In the genomic region with DNA sequence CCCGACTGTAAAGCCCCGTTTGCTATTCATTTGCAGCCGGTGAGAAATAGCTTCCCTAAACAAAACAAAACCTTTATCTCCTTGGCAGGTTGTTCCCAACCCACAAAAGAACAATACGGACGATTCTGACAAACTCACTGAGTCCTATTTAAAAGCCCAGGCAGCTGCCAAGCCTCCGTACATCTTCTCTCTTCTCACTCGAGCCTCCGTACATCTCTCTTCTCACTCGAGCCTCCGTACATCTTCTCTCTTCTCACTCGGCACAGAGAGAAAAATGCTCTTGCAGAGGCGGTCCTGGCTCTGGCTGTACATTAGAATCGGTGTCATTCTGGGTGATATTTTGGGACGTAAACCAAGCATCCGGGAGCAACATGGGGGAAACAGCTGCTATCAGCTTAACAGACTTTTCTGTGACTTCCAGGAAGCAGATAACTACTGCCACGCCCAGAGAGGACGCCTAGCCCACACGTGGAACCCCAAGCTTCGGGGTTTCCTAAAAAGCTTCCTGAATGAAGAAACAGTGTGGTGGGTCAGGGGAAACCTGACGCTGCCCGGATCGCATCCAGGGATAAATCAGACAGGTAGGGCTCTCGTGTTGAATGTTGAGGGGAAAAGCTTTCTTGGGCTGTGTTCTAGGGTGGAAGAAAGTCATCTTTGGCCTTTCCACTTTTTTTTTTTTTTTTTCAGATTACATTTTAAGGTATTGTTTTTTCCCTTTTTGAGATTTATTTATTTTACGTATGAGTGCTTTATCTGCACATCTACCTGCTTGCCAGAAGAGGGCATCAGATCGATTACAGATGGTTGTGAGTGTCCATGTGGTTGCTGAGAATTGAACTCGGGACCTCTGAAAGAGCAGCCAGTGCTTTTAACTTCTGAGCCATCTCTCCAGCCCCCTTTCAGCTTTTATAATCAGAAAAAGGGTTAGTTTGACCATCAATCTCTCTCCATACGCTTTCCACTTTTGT, we compare ENCODE assay signal across 8 mouse cellular contexts. TPM values are rescaled to one million over a fixed set of nuclear protein-coding genes. Genes with fewer than 3 reads are reported as not detected.
DNase-seq lines count a peak whose midpoint lies in the region; ATAC-seq and TF ChIP-seq lines count a peak whose summit lies in the region.

A gene (plus strand): TSS at position 275 of the 968 bp plus-strand sequence.

- 63% methylated on average over 27 of the region's 27 CpGs for WGBS in hindbrain, embryonic 12.5 days
- WGBS in hindbrain, embryonic 11.5 days, result 59% methylated on average over 27 of the region's 27 CpGs
- WGBS in liver, embryonic 14.5 days (ENCODE audit: insufficient replicate concordance), result 12% methylated on average over 27 of the region's 27 CpGs
- WGBS in midbrain, postnatal 0 days, result 65% methylated on average over 27 of the region's 27 CpGs

- 0 out of 2 replicates have a peak within 1 kb of the TSS, but pooled peaks have one; percentile 3 for H3K4me2 ChIP-seq in hindbrain, embryonic 12.5 days (replicated peaks)
- H3K4me2 ChIP-seq in hindbrain, embryonic 11.5 days (replicated peaks; ENCODE audit: low read depth, low read length), result no peak within 1 kb of the TSS
- peak within 1 kb of the TSS; percentile 78 for H3K4me2 ChIP-seq in liver, embryonic 14.5 days (ENCODE audit: low read depth)
- H3K4me2 ChIP-seq in midbrain, postnatal 0 days (ENCODE audit: low read depth, low read length, poor library complexity, severe bottlenecking), result no peak within 1 kb of the TSS

- ATAC-seq in hindbrain, embryonic 12.5 days (ENCODE audit: low FRiP score), result no peak
- no peak for ATAC-seq in hindbrain, embryonic 11.5 days (ENCODE audit: low FRiP score)
- peak; percentile 85 for ATAC-seq in CD4-positive, CD25-positive, alpha-beta regulatory T cell, adult 4 months
- ATAC-seq in liver, embryonic 14.5 days (ENCODE audit: insufficient read depth), result peak; percentile 72; the same call in 1 of the 2 replicates
- ATAC-seq in midbrain, postnatal 0 days (ENCODE audit: low FRiP score), result no peak

- TF ChIP-seq EP300 in liver, embryonic 14.5 days (IDR thresholded peaks at IDR 0.05; ENCODE audit: low read depth), result peak; percentile 51; the same call in 1 of the 2 replicates

- no peak within 1 kb of the TSS for H3K27ac ChIP-seq in hindbrain, embryonic 12.5 days
- H3K27ac ChIP-seq in hindbrain, embryonic 11.5 days (ENCODE audit: low read depth, low read length), result no peak within 1 kb of the TSS
- H3K27ac ChIP-seq in liver, embryonic 14.5 days, result 0 out of 2 replicates have a peak within 1 kb of the TSS, but pooled peaks have one; percentile 18
- no peak within 1 kb of the TSS for H3K27ac ChIP-seq in midbrain, postnatal 0 days (ENCODE audit: low read depth, low read length)

- no peak within 1 kb of the TSS for H3K4me3 ChIP-seq in hindbrain, embryonic 12.5 days
- H3K4me3 ChIP-seq in hindbrain, embryonic 11.5 days (ENCODE audit: low read depth, low read length), result no peak within 1 kb of the TSS
- peak within 1 kb of the TSS; percentile 53 to 76 for H3K4me3 ChIP-seq in liver, embryonic 14.5 days (ENCODE audit: insufficient read depth in 1 of 2, low read depth in 2 of 2, low read length in 2 of 2)
- H3K4me3 ChIP-seq in midbrain, postnatal 0 days (ENCODE audit: low read depth, low read length), result no peak within 1 kb of the TSS

- no peak within 1 kb of the TSS for H3K9ac ChIP-seq in hindbrain, embryonic 12.5 days
- no peak within 1 kb of the TSS for H3K9ac ChIP-seq in hindbrain, embryonic 11.5 days (ENCODE audit: low read depth, low read length)
- H3K9ac ChIP-seq in liver, embryonic 14.5 days (replicated peaks), result peak within 1 kb of the TSS; percentile 50
- H3K9ac ChIP-seq in midbrain, postnatal 0 days (replicated peaks; ENCODE audit: low read length, poor library complexity, severe bottlenecking), result no peak within 1 kb of the TSS

- H3K4me1 ChIP-seq in hindbrain, embryonic 12.5 days, result no peaks in the 10 kb centered on the region
- no peaks in the 10 kb centered on the region for H3K4me1 ChIP-seq in hindbrain, embryonic 11.5 days (replicated peaks; ENCODE audit: control insufficient read depth, insufficient read depth, low read length)
- peaks cover 14 to 16% of the 10 kb centered on the region in 2 experiments for H3K4me1 ChIP-seq in liver, embryonic 14.5 days (replicated peaks; ENCODE audit: control insufficient read depth in 2 of 2, insufficient read depth in 2 of 2, low read length in 1 of 2)
- H3K4me1 ChIP-seq in midbrain, postnatal 0 days (ENCODE audit: insufficient read depth, low read length), result no peaks in the 10 kb centered on the region

- H3K27me3 ChIP-seq in hindbrain, embryonic 12.5 days, result no peaks in the 10 kb centered on the region
- no peaks in the 10 kb centered on the region for H3K27me3 ChIP-seq in hindbrain, embryonic 11.5 days (ENCODE audit: control insufficient read depth, insufficient read depth, low read length)
- no peaks in the 10 kb centered on the region for H3K27me3 ChIP-seq in liver, embryonic 14.5 days (ENCODE audit: control insufficient read depth, insufficient read depth, low read length)
- no peaks in the 10 kb centered on the region for H3K27me3 ChIP-seq in midbrain, postnatal 0 days (ENCODE audit: insufficient read depth, low read length)

- TF ChIP-seq CTCF in liver, embryonic 14.5 days (IDR thresholded peaks at IDR 0.05; ENCODE audit: low read depth), result no peak
- TF ChIP-seq CTCF in midbrain, postnatal 0 days (IDR thresholded peaks at IDR 0.05), result no peak

- no peaks in the 10 kb centered on the region; the same call in 1 of the 2 replicates for H3K9me3 ChIP-seq in hindbrain, embryonic 12.5 days (replicated peaks)
- H3K9me3 ChIP-seq in hindbrain, embryonic 11.5 days (ENCODE audit: control insufficient read depth, low read length), result no peaks in the 10 kb centered on the region
- H3K9me3 ChIP-seq in liver, embryonic 14.5 days (ENCODE audit: control insufficient read depth, low read length), result peaks cover 2% of the 10 kb centered on the region
- no peaks in the 10 kb centered on the region for H3K9me3 ChIP-seq in midbrain, postnatal 0 days (ENCODE audit: low read length)

- no peaks in the 10 kb centered on the region for H3K36me3 ChIP-seq in hindbrain, embryonic 12.5 days
- no peaks in the 10 kb centered on the region for H3K36me3 ChIP-seq in hindbrain, embryonic 11.5 days (ENCODE audit: control insufficient read depth, insufficient read depth, low read length)
- no peaks in the 10 kb centered on the region for H3K36me3 ChIP-seq in liver, embryonic 14.5 days (replicated peaks; ENCODE audit: control insufficient read depth, insufficient read depth, low read depth)
- no peaks in the 10 kb centered on the region for H3K36me3 ChIP-seq in midbrain, postnatal 0 days (ENCODE audit: insufficient read depth, low read length)

- no peak for DNase-seq in hindbrain, embryonic 11.5 days (ENCODE audit: low spot score)
- peak; percentile 43 for DNase-seq in c-Kit-positive CD71-negative TER-119-negative erythroid progenitor cells, embryonic 14.5 days (ENCODE audit: low read depth)
- peak in 2 of 3 experiments; percentile 36 to 51 for DNase-seq in liver, embryonic 14.5 days (ENCODE audit: low read depth in 3 of 3, low spot score in 3 of 3)
- no peak for DNase-seq in adrenal gland, postnatal 10 days
- DNase-seq in midbrain, postnatal 0 days (ENCODE audit: low spot score), result no peak
- no peak for DNase-seq in spleen, adult 12 weeks (ENCODE audit: low spot score)

RNA-seq across cellular contexts. Expression of the gene that starts here (rescaled TPM):
- 0.08 and 0.22 TPM in 2 replicates for polyA plus RNA-seq in hindbrain, embryonic 12.5 days (2016; fragmentation: Nextera tagmentation; extraction: Ambion mirVana)
- polyA plus RNA-seq in hindbrain, embryonic 11.5 days (2014; fragmentation: Nextera tagmentation; extraction: Ambion mirVana), result 0.27 and 0.69 TPM in 2 replicates
- polyA plus RNA-seq in CD4-positive, CD25-positive, alpha-beta regulatory T cell, adult 4 months (2017; shearing (Covaris generic)), result under 1 TPM; 0.74 to 0.79 TPM
- polyA plus RNA-seq in liver, embryonic 14.5 days (2012; rRNA removed), result 0.76 and 0.88 TPM in 2 replicates
- polyA plus RNA-seq in liver, embryonic 14.5 days (2014; fragmentation: Nextera tagmentation; extraction: Ambion mirVana), result 0.37 and 0.71 TPM in 2 replicates
- under 1 TPM; 0.15 to 0.21 TPM for total RNA-seq in adrenal gland, postnatal 10 days (2021)
- 0.22 and 0.33 TPM in 2 replicates for total RNA-seq in midbrain, postnatal 0 days (2014; rRNA removed)
- polyA plus RNA-seq in midbrain, postnatal 0 days (2015; fragmentation: Nextera tagmentation; extraction: Ambion mirVana), result 0.07 and 0.16 TPM in 2 replicates

Comparison
In these comparisons a context has a peak if more than half of its experiments do, and no peak if none do; other contexts are left out.
1. Peak in ATAC-seq in CD4-positive, CD25-positive, alpha-beta regulatory T cell, adult 4 months; RNA of the gene not detected or under 1 TPM.
2. Peak in DNase-seq, ATAC-seq, H3K4me3 ChIP-seq, H3K27ac ChIP-seq, H3K9ac ChIP-seq and H3K4me2 ChIP-seq in liver, embryonic 14.5 days; RNA of the gene not detected or under 1 TPM.